Mouse (Mus musculus): Measurements from ENCODE around the gene Siae. TPM values are rescaled to one million over a fixed set of nuclear protein-coding genes. Genes with fewer than 3 reads are reported as not detected.

Gene Siae
- total and polyA plus RNA-seq, 3 experiments = 7.7 to 8.2 (median 7.7) TPM

- peak in 1 of 2 experiments; percentile 15 for DNase-seq
- Histone ChIP-seq H3K4me3 (no peak overlapping the region), H3K27me3 (ENCODE audit: control insufficient read depth, insufficient read depth, low read length) (no peaks in the 10 kb centered on the region), H3K36me3 (ENCODE audit: control insufficient read depth, insufficient read depth, low read length) (no peaks in the 10 kb centered on the region), H3K4me1 (ENCODE audit: control insufficient read depth, insufficient read depth, low read length) (no peaks in the 10 kb centered on the region), H3K79me2 (replicated peaks; ENCODE audit: control insufficient read depth, insufficient read depth, low read length) (no peaks in the 10 kb centered on the region), H3K9ac (ENCODE audit: low read depth, low read length) (no peak overlapping the region), H3K27ac (no peak overlapping the region)
- TF ChIP-seq EP300 (IDR thresholded peaks at IDR 0.05; ENCODE audit: insufficient read depth, low read depth, low read length) (no peak), POLR2A (IDR thresholded peaks at IDR 0.05; ENCODE audit: insufficient read depth, low read depth, low read length) (no peak), CTCF (IDR thresholded peaks at IDR 0.05) (no peak)
- intact Hi-C loops (cut with DNase I) = no loop called here
- WGBS = 43% methylated on average over 14 of the region's 14 CpGs
These were observed 21.0 kb downstream of the Siae start for GRCm38 (mm10) chr9:37576436-37576930.

DNA sequence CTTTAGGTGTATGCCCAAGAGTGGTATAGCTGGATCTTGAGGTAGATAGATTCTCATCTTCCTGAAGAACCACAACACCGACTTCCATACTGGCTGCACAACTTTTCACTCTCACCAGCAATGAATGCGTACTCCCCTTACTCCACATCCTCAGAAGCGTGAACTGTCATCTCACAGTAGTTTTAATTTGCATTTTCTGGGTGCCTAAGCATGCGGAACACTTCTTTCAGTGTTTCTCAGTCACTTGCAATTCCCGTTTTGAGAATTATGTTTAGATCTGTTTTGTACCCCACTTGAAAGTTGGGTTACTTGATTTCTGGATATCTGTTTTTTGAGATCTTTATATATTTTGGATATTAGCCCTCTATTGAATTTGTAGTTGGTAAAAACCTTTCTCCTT, 28.1 kb downstream of the Siae start:
- Histone ChIP-seq H3K27me3 (ENCODE audit: control insufficient read depth, insufficient read depth, low read length) (no peaks in the 10 kb centered on the region), H3K4me3 (no peak overlapping the region), H3K9ac (ENCODE audit: low read depth, low read length) (no peak overlapping the region), H3K79me2 (replicated peaks; ENCODE audit: control insufficient read depth, insufficient read depth, low read length) (no peaks in the 10 kb centered on the region), H3K36me3 (ENCODE audit: control insufficient read depth, insufficient read depth, low read length) (no peaks in the 10 kb centered on the region), H3K4me1 (ENCODE audit: control insufficient read depth, insufficient read depth, low read length) (no peaks in the 10 kb centered on the region), H3K27ac (no peak overlapping the region)
- intact Hi-C loops (cut with DNase I) = no loop called here
- TF ChIP-seq POLR2A (IDR thresholded peaks at IDR 0.05; ENCODE audit: insufficient read depth, low read depth, low read length) = no peak
- TF ChIP-seq CTCF (IDR thresholded peaks at IDR 0.05) = no peak
- TF ChIP-seq EP300 (IDR thresholded peaks at IDR 0.05; ENCODE audit: insufficient read depth, low read depth, low read length) = no peak
- DNase-seq = no peak
- WGBS = 85% methylated on average over 5 of the region's 5 CpGs

DNA sequence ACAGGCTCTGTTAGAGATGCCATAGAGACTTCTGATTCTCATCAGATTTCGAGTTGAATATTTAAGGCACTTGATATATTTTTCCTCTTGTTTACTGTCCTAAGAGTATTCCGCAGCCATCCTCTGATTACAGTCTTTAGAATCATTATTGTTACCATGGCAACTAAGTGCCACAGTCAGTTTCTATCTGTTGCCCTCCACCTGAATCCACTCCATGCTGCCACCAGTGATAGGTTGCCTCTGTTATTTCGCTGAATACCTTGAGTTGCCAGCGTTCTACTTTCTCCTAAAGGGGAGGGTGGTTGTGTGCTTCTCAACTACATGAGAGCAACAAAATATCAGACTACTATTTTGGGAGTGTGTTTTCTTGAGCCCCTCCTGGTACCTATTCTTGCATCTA, 31.2 kb downstream of the Siae start:
- no peak overlapping the region for H3K9ac ChIP-seq (ENCODE audit: low read depth, low read length)
- no peak for DNase-seq
- 77% methylated on average over 4 of the region's 4 CpGs for WGBS
- H3K27ac ChIP-seq = no peak overlapping the region
- H3K79me2 ChIP-seq (replicated peaks; ENCODE audit: control insufficient read depth, insufficient read depth, low read length) = no peaks in the 10 kb centered on the region
- H3K27me3 ChIP-seq (ENCODE audit: control insufficient read depth, insufficient read depth, low read length) = no peaks in the 10 kb centered on the region
- TF ChIP-seq POLR2A (IDR thresholded peaks at IDR 0.05; ENCODE audit: insufficient read depth, low read depth, low read length) = no peak
- TF ChIP-seq EP300 (IDR thresholded peaks at IDR 0.05; ENCODE audit: insufficient read depth, low read depth, low read length) = no peak
- TF ChIP-seq CTCF (IDR thresholded peaks at IDR 0.05) = no peak
- intact Hi-C loops (cut with DNase I) = no loop called here
- no peaks in the 10 kb centered on the region for H3K4me1 ChIP-seq (ENCODE audit: control insufficient read depth, insufficient read depth, low read length)
- H3K36me3 ChIP-seq (ENCODE audit: control insufficient read depth, insufficient read depth, low read length) = no peaks in the 10 kb centered on the region
- no peak overlapping the region for H3K4me3 ChIP-seq

DNA sequence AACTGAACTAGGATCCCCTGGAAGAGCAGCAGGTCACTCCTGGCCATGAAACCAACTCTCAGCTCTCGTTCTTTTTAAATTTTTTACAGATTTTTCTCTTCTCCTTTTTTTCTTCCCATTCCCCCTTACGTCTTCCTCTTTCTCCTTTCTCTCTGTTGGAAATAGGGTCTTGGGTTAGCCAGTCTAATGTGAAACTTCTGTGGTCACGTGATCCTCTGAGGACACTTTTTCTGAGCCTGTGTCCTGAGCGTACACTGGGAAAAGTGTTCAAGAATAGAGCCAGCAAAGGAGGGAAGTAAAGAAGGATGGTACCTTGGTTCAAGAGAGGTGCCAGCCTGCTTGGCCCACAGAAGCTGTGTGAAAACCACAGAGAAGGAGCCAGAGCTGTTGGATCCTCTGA, 34.9 kb downstream of the Siae start:
- no peak for DNase-seq

DNA sequence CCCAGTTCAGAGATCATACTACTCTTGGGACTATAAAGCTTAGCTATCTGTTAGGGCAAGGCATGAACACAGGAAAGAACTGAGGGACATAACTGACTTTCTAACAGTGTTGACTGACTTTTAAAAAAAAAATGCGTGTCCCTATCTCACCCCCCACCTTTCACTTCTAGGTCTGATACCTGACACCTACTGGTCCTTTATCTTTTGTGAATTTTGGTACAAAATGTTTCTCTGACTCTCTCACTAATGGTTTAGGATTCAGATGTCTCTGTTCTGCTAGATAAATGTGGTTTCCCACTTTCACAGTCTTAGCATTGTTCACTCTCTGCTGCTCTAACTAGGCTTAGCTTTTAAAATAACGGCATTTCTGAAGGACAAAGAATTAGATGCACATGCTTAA, 36.5 kb downstream of the Siae start:
- 73% methylated on average over 2 of the region's 2 CpGs for WGBS

More for the DNA sequence above, 34.9 kb downstream of the Siae start:
- no peaks in the 10 kb centered on the region for H3K36me3 ChIP-seq (ENCODE audit: control insufficient read depth, insufficient read depth, low read length)
- 81% methylated on average over 4 of the region's 4 CpGs for WGBS
- no peak overlapping the region for H3K9ac ChIP-seq (ENCODE audit: low read depth, low read length)
- peaks cover 1% of the 10 kb centered on the region for H3K4me1 ChIP-seq (ENCODE audit: control insufficient read depth, insufficient read depth, low read length)
- TF ChIP-seq POLR2A (IDR thresholded peaks at IDR 0.05; ENCODE audit: insufficient read depth, low read depth, low read length) = no peak
- TF ChIP-seq CTCF (IDR thresholded peaks at IDR 0.05) = no peak
- no peak for TF ChIP-seq EP300 (IDR thresholded peaks at IDR 0.05; ENCODE audit: insufficient read depth, low read depth, low read length)
- H3K79me2 ChIP-seq (replicated peaks; ENCODE audit: control insufficient read depth, insufficient read depth, low read length) = no peaks in the 10 kb centered on the region
- H3K27ac ChIP-seq = no peak overlapping the region
- H3K27me3 ChIP-seq (ENCODE audit: control insufficient read depth, insufficient read depth, low read length) = no peaks in the 10 kb centered on the region
- no peak overlapping the region for H3K4me3 ChIP-seq
- intact Hi-C loops (cut with DNase I) = no loop called here

DNA sequence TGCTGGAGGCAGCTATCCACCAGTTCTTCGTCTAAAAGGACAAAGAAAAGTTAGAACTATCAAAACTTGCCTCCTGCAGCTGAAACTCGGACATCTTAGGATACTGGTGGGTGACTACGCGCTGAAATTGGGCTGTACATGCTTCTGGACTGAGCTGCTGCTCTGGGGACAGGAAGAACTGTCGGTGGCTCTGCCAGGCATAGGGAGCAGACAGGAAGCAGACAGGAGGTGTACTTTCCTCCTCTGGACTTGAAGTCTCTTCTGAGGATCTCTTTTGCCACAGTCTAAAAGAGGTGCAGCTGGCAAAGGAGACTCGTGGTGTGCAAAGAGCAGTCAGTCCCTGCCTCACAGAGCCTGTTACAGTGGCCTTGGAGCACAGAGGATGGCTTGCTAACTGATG, 37.1 kb downstream of the Siae start:
- Histone ChIP-seq H3K4me3 (no peak overlapping the region), H3K36me3 (ENCODE audit: control insufficient read depth, insufficient read depth, low read length) (no peaks in the 10 kb centered on the region), H3K27me3 (ENCODE audit: control insufficient read depth, insufficient read depth, low read length) (no peaks in the 10 kb centered on the region), H3K79me2 (replicated peaks; ENCODE audit: control insufficient read depth, insufficient read depth, low read length) (no peaks in the 10 kb centered on the region), H3K9ac (ENCODE audit: low read depth, low read length) (no peak overlapping the region), H3K27ac (no peak overlapping the region), H3K4me1 (ENCODE audit: control insufficient read depth, insufficient read depth, low read length) (peaks cover 1% of the 10 kb centered on the region)
- TF ChIP-seq CTCF (IDR thresholded peaks at IDR 0.05) (no peak), EP300 (IDR thresholded peaks at IDR 0.05; ENCODE audit: insufficient read depth, low read depth, low read length) (no peak), POLR2A (IDR thresholded peaks at IDR 0.05; ENCODE audit: insufficient read depth, low read depth, low read length) (no peak)
- no peak for DNase-seq
- 26% methylated on average over 6 of the region's 6 CpGs for WGBS
- intact Hi-C loops (cut with DNase I) = no loop called here

More for the DNA sequence above, 36.5 kb downstream of the Siae start:
- Histone ChIP-seq H3K4me1 (ENCODE audit: control insufficient read depth, insufficient read depth, low read length) (peaks cover 1% of the 10 kb centered on the region), H3K36me3 (ENCODE audit: control insufficient read depth, insufficient read depth, low read length) (no peaks in the 10 kb centered on the region), H3K4me3 (no peak overlapping the region), H3K27ac (no peak overlapping the region), H3K79me2 (replicated peaks; ENCODE audit: control insufficient read depth, insufficient read depth, low read length) (no peaks in the 10 kb centered on the region), H3K27me3 (ENCODE audit: control insufficient read depth, insufficient read depth, low read length) (no peaks in the 10 kb centered on the region), H3K9ac (ENCODE audit: low read depth, low read length) (no peak overlapping the region)
- TF ChIP-seq CTCF (IDR thresholded peaks at IDR 0.05) (no peak), EP300 (IDR thresholded peaks at IDR 0.05; ENCODE audit: insufficient read depth, low read depth, low read length) (no peak), POLR2A (IDR thresholded peaks at IDR 0.05; ENCODE audit: insufficient read depth, low read depth, low read length) (no peak)
- intact Hi-C loops (cut with DNase I) = no loop called here
- DNase-seq = no peak

Measured in heart, adult 2 months (tissue).